Mouse (Mus musculus): ENCODE data around the gene Gk.

- TF ChIP-seq CTCF (IDR thresholded peaks at IDR 0.05; ENCODE audit: low read depth) (no peak), EP300 (optimal IDR thresholded peaks at IDR 0.05) (no peak)
These were observed 70.9 kb downstream of the Gk start for GRCm38 (mm10) chrX:85705715-85706114.

Measured in stomach, postnatal 0 days (tissue).